Mouse (Mus musculus) adrenal gland, adult 8-10 months (tissue): Measurements from ENCODE around the gene Gpr183. TPM values are rescaled to one million over a fixed set of nuclear protein-coding genes. Genes with fewer than 3 reads are reported as not detected.

Source experiments
- total RNA-seq, 4 experiments: library from RNA; stranded (reverse); gene quantifications; 2 replicates each; pipeline ENCODE4 v1.2.4; 2022

Gpr183 gene
- total RNA-seq, 4 experiments from 2014 or later: 0.80 to 2.2 (median 1.4) TPM

Other genes starting within 250 kb of the Gpr183 start
- gene Dock9, start 167.4 kb downstream of the Gpr183 start, total RNA-seq: 10 to 100 TPM; 26.1 to 41.7 (median 33.0) TPM
- gene Ubac2, start 86.6 kb downstream of the Gpr183 start, total RNA-seq: 10 to 100 TPM; 32.8 to 43.5 (median 39.2) TPM
- under 1 TPM; 0.22 to 0.52 (median 0.45) TPM for gene Gpr18, start 49.4 kb downstream of the Gpr183 start, total RNA-seq
- not detected for gene Timm8a2, start 69.5 kb upstream of the Gpr183 start, total RNA-seq
- gene Tm9sf2, start 141.8 kb upstream of the Gpr183 start, total RNA-seq: 100 to 1,000 TPM; 156 to 193 (median 181) TPM
- 10 to 100 TPM; 49.7 to 81.2 (median 66.3) TPM for gene Clybl, start 216.5 kb upstream of the Gpr183 start, total RNA-seq